Mouse (Mus musculus) right cerebral cortex, postnatal 10 days (tissue): ENCODE measurements around the gene Arhgef16.

Experiments used
- DNase-seq, 2 experiments: peaks; one replicate each; pipeline ENCODE4 v3.0.0; 2021; ENCODE audit warnings: low spot score in 2 of 2

The Arhgef16 gene

GRCm38 (mm10) chr4:154301466-154301881 is at the start of gene Arhgef16:
Gene Arhgef16, minus strand, starts transcription at chr4:154301676.
- DNase-seq = peak; percentile 51 to 67

- DNase-seq = no peak
These were observed 46.8 kb upstream of the Arhgef16 start for GRCm38 (mm10) chr4:154348197-154348786.

GRCm38 (mm10) chr4:154346731-154347522 is 45.5 kb upstream of the Arhgef16 start:
- DNase-seq = no peak

GRCm38 (mm10) chr4:154336650-154337049 is 35.2 kb upstream of the Arhgef16 start:
- DNase-seq = no peak

GRCm38 (mm10) chr4:154335761-154336160 is 34.3 kb upstream of the Arhgef16 start, which contains the start of gene B230104I21Rik:
Gene B230104I21Rik, plus strand, starts transcription at chr4:154336127.
- DNase-seq = peak; percentile 80 to 88

- DNase-seq = no peak
These were observed 33.4 kb upstream of the Arhgef16 start for GRCm38 (mm10) chr4:154334699-154335402.

GRCm38 (mm10) chr4:154333300-154333699 is 31.8 kb upstream of the Arhgef16 start:
- DNase-seq = no peak

GRCm38 (mm10) chr4:154331271-154331670 is 29.8 kb upstream of the Arhgef16 start:
- no peak for DNase-seq

GRCm38 (mm10) chr4:154330001-154330400 is 28.5 kb upstream of the Arhgef16 start:
- no peak for DNase-seq

- DNase-seq = peak; percentile 83 to 86
These were observed 27.4 kb upstream of the Arhgef16 start for GRCm38 (mm10) chr4:154328836-154329235.

- no peak for DNase-seq
These were observed 27.0 kb upstream of the Arhgef16 start for GRCm38 (mm10) chr4:154328431-154328830.

- no peak for DNase-seq
These were observed 23.9 kb upstream of the Arhgef16 start for GRCm38 (mm10) chr4:154325410-154325809.

GRCm38 (mm10) chr4:154313622-154313967 is 12.1 kb upstream of the Arhgef16 start:
- no peak for DNase-seq

GRCm38 (mm10) chr4:154312935-154313621 is 11.6 kb upstream of the Arhgef16 start:
- DNase-seq = peak; percentile 79 to 84

- DNase-seq = no peak
These were observed 10.8 kb upstream of the Arhgef16 start for GRCm38 (mm10) chr4:154312143-154312812.

- no peak for DNase-seq
These were observed 9.2 kb upstream of the Arhgef16 start for GRCm38 (mm10) chr4:154310576-154311262.

- no peak for DNase-seq
These were observed 7.7 kb upstream of the Arhgef16 start for GRCm38 (mm10) chr4:154309131-154309530.

- DNase-seq = no peak
These were observed 1.8 kb downstream of the Arhgef16 start for GRCm38 (mm10) chr4:154299541-154300271.

GRCm38 (mm10) chr4:154297761-154298160 is 3.7 kb downstream of the Arhgef16 start:
- DNase-seq = no peak

GRCm38 (mm10) chr4:154294262-154294731 is 7.2 kb downstream of the Arhgef16 start:
- DNase-seq = no peak
